Mouse (Mus musculus): ENCODE measurements around the gene Mybpc1. TPM values are rescaled to one million over a fixed set of nuclear protein-coding genes. Genes with fewer than 3 reads are reported as not detected.

Gene Mybpc1
- total and polyA plus RNA-seq, 2 experiments from 2014 or later = 1.4 to 1.7 TPM

GRCm38 (mm10) chr10:88622624-88623023 lies 17.7 kb upstream of the Mybpc1 start:
- H3K4me3 ChIP-seq (ENCODE audit: low read depth, low read length) = no peak overlapping the region
- H3K4me2 ChIP-seq (ENCODE audit: low read depth) = no peak overlapping the region
- 80% methylated on average over 16 of the region's 16 CpGs for WGBS
- H3K9ac ChIP-seq = no peak overlapping the region
- no peak overlapping the region for H3K27ac ChIP-seq (ENCODE audit: low read depth, low read length)
- no peaks in the 10 kb centered on the region for H3K4me1 ChIP-seq (ENCODE audit: insufficient read depth)
- no peak for TF ChIP-seq CTCF (IDR thresholded peaks at IDR 0.05; ENCODE audit: low read depth)
- H3K36me3 ChIP-seq (ENCODE audit: insufficient read depth) = no peaks in the 10 kb centered on the region
- no peaks in the 10 kb centered on the region for H3K9me3 ChIP-seq (ENCODE audit: low read length)
- no peak for ATAC-seq
- DNase-seq = no peak
- no peaks in the 10 kb centered on the region for H3K27me3 ChIP-seq (ENCODE audit: insufficient read depth, low read length)

GRCm38 (mm10) chr10:88620809-88621208 lies 15.9 kb upstream of the Mybpc1 start:
- Histone ChIP-seq H3K4me1 (ENCODE audit: insufficient read depth) (no peaks in the 10 kb centered on the region), H3K9me3 (ENCODE audit: low read length) (no peaks in the 10 kb centered on the region), H3K27me3 (ENCODE audit: insufficient read depth, low read length) (no peaks in the 10 kb centered on the region), H3K9ac (no peak overlapping the region), H3K4me2 (ENCODE audit: low read depth) (no peak overlapping the region), H3K36me3 (ENCODE audit: insufficient read depth) (no peaks in the 10 kb centered on the region), H3K27ac (ENCODE audit: low read depth, low read length) (no peak overlapping the region), H3K4me3 (ENCODE audit: low read depth, low read length) (no peak overlapping the region)
- DNase-seq = no peak
- ATAC-seq = no peak
- TF ChIP-seq CTCF (IDR thresholded peaks at IDR 0.05; ENCODE audit: low read depth) = no peak
- 91% methylated on average over 3 of the region's 3 CpGs for WGBS

DNA sequence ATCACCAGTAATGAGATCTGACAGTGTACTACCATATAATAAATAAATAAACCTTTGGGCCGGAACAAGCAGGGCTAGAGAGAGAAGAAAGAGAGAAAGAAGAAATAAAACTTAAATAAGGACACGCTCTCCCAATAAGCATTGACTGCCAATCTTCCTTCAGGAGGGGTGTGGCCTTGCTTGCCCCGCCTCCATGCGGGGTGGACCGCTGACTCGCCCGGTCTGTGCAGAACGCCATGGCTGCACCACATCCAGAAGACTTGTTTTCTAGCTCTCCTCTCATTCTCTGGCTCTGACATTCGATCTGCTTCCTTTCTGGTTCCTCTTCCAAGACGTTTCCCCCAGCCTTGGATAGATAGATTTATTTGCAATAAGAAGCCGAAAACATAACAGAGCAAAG lies 8.1 kb upstream of the Mybpc1 start:
- Histone ChIP-seq H3K4me2 (ENCODE audit: low read depth) (no peak overlapping the region), H3K9me3 (ENCODE audit: low read length) (no peaks in the 10 kb centered on the region), H3K36me3 (ENCODE audit: insufficient read depth) (no peaks in the 10 kb centered on the region), H3K27ac (ENCODE audit: low read depth, low read length) (no peak overlapping the region), H3K27me3 (ENCODE audit: insufficient read depth, low read length) (no peaks in the 10 kb centered on the region), H3K4me1 (ENCODE audit: insufficient read depth) (no peaks in the 10 kb centered on the region), H3K9ac (no peak overlapping the region), H3K4me3 (ENCODE audit: low read depth, low read length) (no peak overlapping the region)
- DNase-seq (no peak), ATAC-seq (no peak)
- TF ChIP-seq CTCF (IDR thresholded peaks at IDR 0.05; ENCODE audit: low read depth) = no peak
- WGBS = 94% methylated on average over 11 of the region's 11 CpGs

DNA sequence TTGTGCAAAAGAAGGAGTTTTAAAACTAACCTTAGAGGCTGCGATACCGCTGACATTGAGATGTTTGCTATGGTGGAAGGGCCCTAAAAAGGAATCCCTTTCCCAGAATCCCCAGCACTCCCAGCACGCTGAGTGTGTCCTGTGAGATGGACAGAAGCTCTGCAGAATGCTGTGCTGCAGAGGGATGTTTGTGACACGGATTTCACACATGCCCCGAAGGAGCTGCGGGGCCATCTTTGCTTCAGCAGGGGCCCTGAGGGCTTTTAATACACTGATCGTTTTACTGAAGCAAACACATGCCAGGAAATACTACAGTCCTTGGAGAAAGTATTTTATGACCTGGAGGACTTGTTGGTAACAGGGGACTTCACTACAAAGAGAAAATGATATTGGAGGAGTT lies 1.7 kb upstream of the Mybpc1 start:
- 81% methylated on average over 7 of the region's 7 CpGs for WGBS
- Histone ChIP-seq H3K4me3 (ENCODE audit: low read depth, low read length) (no peak overlapping the region), H3K27me3 (ENCODE audit: insufficient read depth, low read length) (no peaks in the 10 kb centered on the region), H3K4me1 (ENCODE audit: insufficient read depth) (no peaks in the 10 kb centered on the region), H3K4me2 (ENCODE audit: low read depth) (no peak overlapping the region), H3K9me3 (ENCODE audit: low read length) (no peaks in the 10 kb centered on the region), H3K36me3 (ENCODE audit: insufficient read depth) (no peaks in the 10 kb centered on the region), H3K9ac (no peak overlapping the region), H3K27ac (ENCODE audit: low read depth, low read length) (no peak overlapping the region)
- TF ChIP-seq CTCF (IDR thresholded peaks at IDR 0.05; ENCODE audit: low read depth) = no peak
- DNase-seq (no peak), ATAC-seq (no peak)

DNA sequence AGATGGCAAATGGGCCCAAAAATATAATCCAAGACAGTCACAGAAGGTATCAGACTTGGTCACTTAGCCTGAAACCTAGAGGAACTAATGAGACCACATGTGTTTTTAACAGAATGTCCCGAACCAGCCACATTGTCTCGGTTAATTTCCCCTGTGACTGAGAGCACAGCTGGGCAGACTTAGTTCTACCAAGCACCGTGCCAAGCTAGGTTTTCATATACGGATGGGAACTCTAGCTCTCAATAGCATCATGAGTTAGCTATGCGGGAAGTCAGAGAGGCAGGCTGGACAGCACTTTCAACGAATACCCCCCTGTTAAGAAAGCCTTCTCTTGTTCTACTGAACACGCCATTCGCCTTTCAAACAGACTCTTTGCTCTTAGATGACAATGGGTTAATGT lies 1.1 kb upstream of the Mybpc1 start:
- no peak overlapping the region for H3K4me3 ChIP-seq (ENCODE audit: low read depth, low read length)
- no peak for ATAC-seq
- no peak for TF ChIP-seq CTCF (IDR thresholded peaks at IDR 0.05; ENCODE audit: low read depth)
- H3K36me3 ChIP-seq (ENCODE audit: insufficient read depth) = no peaks in the 10 kb centered on the region
- no peaks in the 10 kb centered on the region for H3K9me3 ChIP-seq (ENCODE audit: low read length)
- no peak overlapping the region for H3K27ac ChIP-seq (ENCODE audit: low read depth, low read length)
- no peak for DNase-seq
- no peak overlapping the region for H3K9ac ChIP-seq
- no peaks in the 10 kb centered on the region for H3K27me3 ChIP-seq (ENCODE audit: insufficient read depth, low read length)
- no peak overlapping the region for H3K4me2 ChIP-seq (ENCODE audit: low read depth)
- 74% methylated on average over 8 of the region's 8 CpGs for WGBS
- H3K4me1 ChIP-seq (ENCODE audit: insufficient read depth) = no peaks in the 10 kb centered on the region

DNA sequence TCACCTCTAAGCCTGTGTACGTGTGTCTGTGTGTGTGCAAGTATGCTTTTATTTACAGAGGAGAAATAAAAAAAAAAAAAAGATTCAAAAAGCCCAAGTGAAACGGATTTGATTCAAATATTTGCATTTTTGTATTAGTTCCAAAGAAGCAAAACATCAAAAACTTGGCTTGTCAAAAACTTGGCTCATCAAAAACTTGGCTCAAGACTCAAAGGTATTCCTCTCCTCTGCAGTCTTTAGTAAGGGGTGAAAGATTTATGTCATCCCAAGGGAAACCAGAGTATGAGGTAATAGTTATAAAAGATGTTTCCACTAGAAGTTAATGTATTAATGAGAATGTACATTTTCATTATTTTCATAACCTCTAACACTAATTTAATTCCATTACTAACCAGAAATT lies 1.2 kb downstream of the Mybpc1 start:
- no peak overlapping the region for H3K4me3 ChIP-seq (ENCODE audit: low read depth, low read length)
- no peak overlapping the region for H3K4me2 ChIP-seq (ENCODE audit: low read depth)
- ATAC-seq (no peak), DNase-seq (no peak)
- H3K36me3 ChIP-seq (ENCODE audit: insufficient read depth) = no peaks in the 10 kb centered on the region
- 34% methylated on average over 2 of the region's 2 CpGs for WGBS
- H3K4me1 ChIP-seq (ENCODE audit: insufficient read depth) = no peaks in the 10 kb centered on the region
- H3K27me3 ChIP-seq (ENCODE audit: insufficient read depth, low read length) = no peaks in the 10 kb centered on the region
- no peak overlapping the region for H3K27ac ChIP-seq (ENCODE audit: low read depth, low read length)
- no peaks in the 10 kb centered on the region for H3K9me3 ChIP-seq (ENCODE audit: low read length)
- no peak for TF ChIP-seq CTCF (IDR thresholded peaks at IDR 0.05; ENCODE audit: low read depth)
- H3K9ac ChIP-seq = no peak overlapping the region

DNA sequence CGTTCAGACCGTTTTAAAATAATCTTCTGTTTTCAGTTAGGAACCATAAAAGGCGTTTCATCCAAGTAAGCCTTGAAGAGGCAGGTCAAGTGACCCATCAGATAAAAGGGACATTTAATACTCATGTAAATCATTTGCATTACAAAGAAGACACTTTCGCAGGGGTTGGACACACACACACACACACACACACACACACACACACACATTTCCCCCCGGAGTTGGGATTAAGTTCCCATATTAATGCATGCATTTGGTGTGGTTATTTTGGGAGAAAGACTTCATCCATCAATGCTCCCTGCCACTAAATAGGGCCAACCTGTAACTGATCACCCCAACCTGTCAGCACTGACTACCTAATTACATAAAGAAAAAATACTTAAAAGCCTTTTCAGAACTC lies 1.7 kb downstream of the Mybpc1 start:
- H3K27ac ChIP-seq (ENCODE audit: low read depth, low read length) = no peak overlapping the region
- 8% methylated on average over 5 of the region's 5 CpGs for WGBS
- DNase-seq (no peak), ATAC-seq (no peak)
- H3K4me2 ChIP-seq (ENCODE audit: low read depth) = no peak overlapping the region
- H3K4me1 ChIP-seq (ENCODE audit: insufficient read depth) = no peaks in the 10 kb centered on the region
- H3K9me3 ChIP-seq (ENCODE audit: low read length) = no peaks in the 10 kb centered on the region
- no peaks in the 10 kb centered on the region for H3K27me3 ChIP-seq (ENCODE audit: insufficient read depth, low read length)
- no peak overlapping the region for H3K9ac ChIP-seq
- no peaks in the 10 kb centered on the region for H3K36me3 ChIP-seq (ENCODE audit: insufficient read depth)
- no peak for TF ChIP-seq CTCF (IDR thresholded peaks at IDR 0.05; ENCODE audit: low read depth)
- H3K4me3 ChIP-seq (ENCODE audit: low read depth, low read length) = no peak overlapping the region

DNA sequence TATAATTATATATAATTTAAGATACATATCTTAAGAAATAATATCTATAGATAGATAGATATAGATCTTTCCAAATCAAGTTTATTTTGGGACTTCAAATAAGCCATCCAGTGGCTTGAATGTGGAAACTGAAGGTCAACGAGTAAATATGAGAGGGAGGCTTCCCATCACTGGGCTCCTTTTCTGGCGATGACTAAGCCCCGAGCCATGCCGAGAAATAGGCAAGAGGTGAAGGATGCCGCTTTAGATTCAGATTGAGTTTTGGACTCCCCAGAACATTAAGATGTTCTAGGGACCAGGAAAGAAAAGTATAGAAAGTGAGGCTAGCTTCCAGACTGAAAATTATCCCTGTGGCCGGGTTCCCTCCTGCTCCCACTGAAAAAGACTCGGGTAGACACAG lies 4.4 kb downstream of the Mybpc1 start:
- H3K27me3 ChIP-seq (ENCODE audit: insufficient read depth, low read length) = no peaks in the 10 kb centered on the region
- 92% methylated on average over 7 of the region's 7 CpGs for whole genome bisulfite sequencing
- no peak overlapping the region for H3K27ac ChIP-seq (ENCODE audit: low read depth, low read length)
- no peaks in the 10 kb centered on the region for H3K9me3 ChIP-seq (ENCODE audit: low read length)
- ATAC-seq (no peak), DNase-seq (no peak)
- H3K4me2 ChIP-seq (ENCODE audit: low read depth) = no peak overlapping the region
- no peaks in the 10 kb centered on the region for H3K36me3 ChIP-seq (ENCODE audit: insufficient read depth)
- no peak overlapping the region for H3K4me3 ChIP-seq (ENCODE audit: low read depth, low read length)
- H3K4me1 ChIP-seq (ENCODE audit: insufficient read depth) = no peaks in the 10 kb centered on the region
- no peak overlapping the region for H3K9ac ChIP-seq
- TF ChIP-seq CTCF (IDR thresholded peaks at IDR 0.05; ENCODE audit: low read depth) = no peak

All from forebrain, postnatal 0 days (tissue).